Mouse (Mus musculus) liver, adult 2 months (tissue): ENCODE data around the gene Brca2.

Experiments used
- CTCF ChIP-seq: fragments of 200-500 bp; IDR thresholded peaks from 2 replicates; pipeline ENCODE4 v1.5.1; 2011; ENCODE audit warnings: low read depth, low read length, control low read depth
- POLR2A ChIP-seq: fragments of 200-500 bp; IDR thresholded peaks from 2 replicates; pipeline ENCODE4 v1.6.1; 2011; ENCODE audit warnings: low read length, control low read depth; ENCODE audit not compliant: insufficient read depth; ENCODE audit errors: extremely low read depth

- TF ChIP-seq CTCF, result no peak
- no peak for TF ChIP-seq POLR2A
These were observed 54.4 kb downstream of the Brca2 start for GRCm38 (mm10) chr5:150576832-150577231.
